Mouse (Mus musculus) right cerebral cortex, postnatal 25 days (tissue): ENCODE measurements around the gene Qprt.

Experiments
- DNase-seq: peaks from one replicate; pipeline ENCODE4 v3.0.0; 2022

Gene Qprt

DNA sequence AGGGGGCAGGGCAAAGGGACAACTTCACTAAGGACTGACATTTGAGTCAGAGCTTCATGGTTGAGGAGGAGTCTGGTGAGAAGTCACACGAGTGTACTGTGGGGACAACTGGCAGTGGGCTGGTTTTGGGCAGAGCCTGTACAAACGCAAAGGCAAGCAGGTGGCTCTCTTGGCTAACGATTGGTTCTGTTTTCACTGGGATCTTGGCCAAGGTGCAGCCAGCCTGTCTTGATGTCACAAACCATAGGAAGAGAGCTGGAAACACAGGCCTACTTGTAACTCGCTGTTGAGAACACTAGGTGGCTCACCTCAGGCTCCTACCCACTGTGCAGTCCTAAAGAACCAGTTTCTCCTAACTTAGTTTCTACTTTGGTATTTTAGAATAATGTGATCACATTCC lies 7.6 kb upstream of the Qprt start:
- peak; percentile 34 for DNase-seq

DNA sequence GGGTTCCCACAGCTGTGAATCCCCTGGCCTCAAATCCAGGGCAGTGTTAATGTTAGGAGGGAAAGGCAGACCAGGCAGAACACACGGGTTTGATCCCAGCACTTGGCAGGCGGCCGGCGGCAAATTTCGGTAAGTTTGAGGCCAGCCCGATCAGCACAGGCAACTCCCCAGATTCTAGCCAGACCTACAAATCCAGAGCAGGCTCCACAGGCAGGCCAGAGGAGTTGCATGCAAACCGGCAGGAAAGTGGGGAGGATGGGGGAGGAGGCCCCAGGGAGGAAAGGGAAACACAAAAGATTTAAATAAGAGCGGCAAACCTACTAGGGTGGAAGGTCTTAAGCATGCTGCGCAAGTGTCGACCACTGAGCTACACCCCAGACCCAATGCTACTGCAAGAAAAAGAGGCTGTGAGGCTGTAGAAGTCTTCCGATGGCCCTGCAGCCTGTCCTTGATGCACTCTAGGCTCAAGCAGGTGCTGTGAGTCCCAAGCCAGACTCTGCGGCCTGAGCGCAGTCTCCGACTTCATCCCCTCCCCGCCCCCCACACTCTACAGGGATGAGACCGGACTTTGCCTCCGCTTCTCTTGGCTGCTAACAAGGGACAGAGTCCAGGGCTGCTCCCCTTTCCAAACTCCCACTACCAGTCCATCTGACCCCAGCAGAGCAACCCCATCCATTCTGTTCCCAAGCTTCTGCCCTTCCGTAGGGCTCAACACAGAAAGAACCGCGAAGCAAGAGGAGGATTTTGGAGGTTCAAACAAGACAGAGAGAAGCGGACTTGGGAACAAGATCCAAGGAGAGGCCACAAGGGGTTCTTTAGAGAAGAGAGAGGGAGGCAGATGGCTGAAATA lies 740 bp downstream of the Qprt start:
- no peak for DNase-seq

DNA sequence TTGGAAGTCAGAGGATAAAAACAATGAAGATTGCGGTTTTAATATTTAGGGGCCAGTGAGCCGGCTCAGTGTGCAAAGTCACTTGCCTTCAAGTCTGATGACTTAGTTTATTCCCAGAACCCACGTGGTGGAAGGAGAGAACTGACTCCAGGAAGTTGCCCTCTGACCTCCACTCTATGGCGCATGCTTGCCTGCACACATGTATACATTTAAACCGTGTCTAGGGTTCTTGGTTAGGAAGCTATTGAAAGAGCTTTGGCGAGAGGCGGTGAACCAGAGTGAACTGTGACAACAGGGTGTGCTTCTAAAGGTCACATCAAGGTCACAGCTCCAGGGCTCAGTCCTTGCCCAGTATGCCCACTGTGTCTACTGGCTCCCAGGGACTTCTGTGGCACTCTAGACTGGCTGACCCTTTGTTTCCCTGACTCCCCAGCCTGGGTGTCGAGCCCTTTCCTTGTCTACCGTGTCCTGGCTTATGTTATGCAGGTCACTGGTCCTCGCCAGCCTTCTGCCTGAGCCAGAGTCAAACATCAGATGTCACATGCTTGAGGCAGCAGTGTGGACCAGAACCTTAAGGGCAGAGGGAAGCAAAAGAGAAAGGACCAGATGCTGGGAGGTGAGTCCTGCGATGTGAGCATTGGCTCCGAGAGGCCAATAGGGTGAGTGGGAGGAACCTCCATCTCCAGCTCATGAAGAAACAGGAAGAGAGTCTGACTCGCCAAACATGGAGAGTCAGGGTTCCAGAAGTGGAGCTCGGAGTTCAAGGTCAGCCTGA lies 3.2 kb downstream of the Qprt start:
- DNase-seq: no peak

DNA sequence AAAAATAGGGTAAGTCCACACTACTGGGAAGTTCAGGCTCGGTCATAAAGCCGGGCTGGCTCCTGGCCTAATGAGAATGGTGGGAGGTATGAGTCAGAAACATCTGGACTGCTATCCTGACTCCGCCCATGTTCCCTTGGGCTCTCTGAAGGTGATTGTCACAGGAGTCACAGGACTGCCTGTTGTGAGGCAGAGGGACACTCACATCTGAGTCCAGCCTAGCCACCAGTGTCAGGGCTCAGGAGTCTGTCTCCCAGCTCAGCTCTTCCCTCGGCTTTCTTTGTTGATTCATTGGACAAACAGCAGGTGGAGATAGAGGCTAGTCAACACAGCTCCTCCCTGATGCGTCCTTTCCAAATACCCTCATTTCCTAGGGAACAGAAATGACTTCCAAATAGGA lies 4.1 kb downstream of the Qprt start:
- DNase-seq: no peak

DNA sequence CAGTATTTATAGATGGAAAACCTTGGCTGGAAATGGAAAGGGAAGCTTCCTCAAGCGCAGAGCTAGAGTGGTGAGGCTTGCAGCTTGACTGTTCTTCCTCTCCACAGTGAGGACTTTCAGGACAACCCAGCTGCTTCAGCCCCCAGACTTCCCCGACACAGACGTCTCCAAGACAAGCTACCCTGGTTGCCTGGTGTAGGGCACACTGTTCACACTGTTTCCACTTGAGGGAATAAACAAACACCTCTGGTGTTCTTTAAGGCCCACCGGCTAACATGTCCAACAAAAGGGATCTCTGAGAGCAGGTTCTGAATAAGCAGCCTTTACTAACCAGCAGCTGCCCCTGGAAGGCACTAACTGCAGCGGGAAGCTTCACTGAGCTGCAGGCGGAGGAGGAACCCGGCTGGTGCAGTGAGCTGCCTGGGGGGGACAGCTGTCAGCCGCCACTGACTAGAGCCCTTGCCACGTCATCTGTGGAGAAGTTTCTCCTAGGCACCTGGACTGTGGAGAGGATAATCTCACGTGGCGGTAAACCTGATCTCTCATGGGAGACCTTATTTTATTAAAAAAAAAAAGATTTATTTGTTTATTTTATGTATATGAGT lies 5.6 kb downstream of the Qprt start:
- DNase-seq: peak; percentile 38

DNA sequence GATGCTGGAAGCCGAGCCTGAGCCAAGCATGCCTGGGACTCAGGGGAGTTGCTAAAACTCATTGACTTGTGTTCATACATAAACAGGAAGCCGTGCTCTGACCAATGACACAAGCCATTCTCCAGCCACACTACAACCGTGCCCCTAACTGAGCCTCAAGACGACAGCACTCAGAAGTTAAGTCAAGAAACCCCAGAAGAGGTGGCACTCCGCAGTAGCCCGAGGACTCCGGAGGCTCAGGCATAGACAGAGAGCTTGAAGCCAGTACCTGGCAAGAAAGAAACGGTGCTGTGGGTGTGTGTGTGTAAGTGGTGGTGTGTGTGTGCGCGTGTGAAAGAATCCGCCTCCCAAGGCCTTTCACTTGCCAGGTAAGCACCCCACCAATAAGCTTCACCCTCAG lies 7.1 kb downstream of the Qprt start:
- no peak for DNase-seq

DNA sequence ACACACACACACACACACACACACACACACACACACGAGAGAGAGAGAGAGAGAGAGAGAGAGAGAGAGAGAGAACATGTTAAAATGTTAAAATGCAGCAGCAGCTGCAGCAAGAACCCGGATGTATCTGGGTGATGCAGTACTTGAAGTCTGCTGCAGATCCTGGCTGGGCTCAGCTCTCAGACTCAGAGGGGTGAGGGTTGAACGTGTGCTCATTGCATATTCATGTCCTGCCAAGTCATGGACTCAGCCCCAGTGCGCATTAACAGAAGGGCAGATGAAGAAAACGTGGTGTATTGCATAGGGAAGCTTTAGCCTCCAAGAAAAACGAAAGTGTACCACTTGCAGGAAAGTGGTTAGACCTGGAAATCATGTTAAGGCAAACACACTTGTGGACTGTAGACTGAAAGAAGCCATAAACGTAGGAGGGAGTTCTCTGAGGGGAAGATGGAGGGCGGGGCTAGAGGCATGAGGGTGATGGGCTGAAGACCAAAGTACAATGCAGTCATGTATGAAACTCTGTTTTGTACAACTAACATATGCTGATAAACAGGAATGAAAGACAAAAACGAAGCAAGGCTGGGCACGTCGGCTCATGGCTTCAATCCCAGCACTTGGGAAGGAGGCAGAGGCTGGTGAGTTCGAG lies 8.3 kb downstream of the Qprt start:
- DNase-seq: no peak

DNA sequence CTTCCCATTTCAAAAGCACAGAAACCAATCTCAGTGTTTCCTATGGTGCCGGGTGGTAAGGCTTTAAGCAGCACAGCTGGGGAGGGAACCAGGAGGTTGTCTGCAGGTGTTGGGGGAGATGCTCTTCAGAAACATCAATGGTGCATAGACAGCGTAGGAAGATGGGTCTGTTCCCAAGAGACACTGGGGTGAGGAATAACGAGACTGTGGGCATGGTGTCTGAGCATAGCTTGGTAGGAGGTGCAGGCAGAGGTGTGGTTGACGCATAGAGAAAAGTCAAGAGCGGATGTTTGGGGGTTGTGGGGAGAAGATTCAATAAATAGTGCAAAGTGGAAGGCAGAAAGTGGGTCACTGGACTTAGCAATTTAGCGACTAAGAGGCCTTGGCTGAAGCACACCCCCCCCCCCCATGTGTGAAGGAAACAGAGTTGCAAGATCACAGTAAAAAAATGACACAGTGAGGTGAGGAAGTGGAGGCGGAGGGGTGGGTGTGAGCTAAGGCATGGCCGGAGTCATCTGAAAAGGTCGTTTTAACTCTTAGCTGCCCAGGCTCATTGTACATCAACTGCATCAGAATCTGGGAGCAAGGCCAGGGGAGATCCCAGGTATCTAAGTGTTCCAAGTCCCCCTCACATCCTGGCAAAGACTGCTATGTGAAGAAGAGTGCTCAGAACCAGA lies 9.0 kb downstream of the Qprt start:
- no peak for DNase-seq

DNA sequence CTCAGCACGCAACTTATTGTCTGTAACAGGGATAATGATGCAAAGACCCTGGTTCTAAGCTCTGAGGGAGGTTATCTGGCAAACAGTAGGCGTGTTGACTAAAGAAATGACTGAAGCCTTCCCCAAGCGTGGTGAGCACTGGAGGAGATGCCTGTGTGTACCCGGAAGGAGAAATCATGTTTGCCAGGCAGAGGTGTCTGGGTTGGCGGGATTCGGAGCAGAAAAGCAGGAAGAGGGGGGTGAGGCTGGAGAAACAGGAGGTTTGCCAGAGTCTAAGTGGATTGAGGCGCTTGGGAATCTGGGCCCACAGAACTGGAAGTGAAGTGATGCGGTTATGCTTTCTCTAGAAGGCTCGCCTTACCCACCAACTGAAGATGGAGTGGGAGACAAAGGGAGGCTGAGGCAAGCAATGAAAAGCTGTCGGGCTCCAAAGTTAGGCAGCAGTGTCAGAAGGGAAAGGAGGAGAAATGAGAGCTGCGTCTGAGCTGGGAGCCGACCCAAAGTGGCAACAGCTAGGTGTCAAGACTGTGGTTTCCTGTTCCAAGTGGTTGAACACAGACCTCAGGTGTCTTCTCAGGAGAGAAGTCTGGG lies 9.7 kb downstream of the Qprt start:
- peak; percentile 36 for DNase-seq

DNA sequence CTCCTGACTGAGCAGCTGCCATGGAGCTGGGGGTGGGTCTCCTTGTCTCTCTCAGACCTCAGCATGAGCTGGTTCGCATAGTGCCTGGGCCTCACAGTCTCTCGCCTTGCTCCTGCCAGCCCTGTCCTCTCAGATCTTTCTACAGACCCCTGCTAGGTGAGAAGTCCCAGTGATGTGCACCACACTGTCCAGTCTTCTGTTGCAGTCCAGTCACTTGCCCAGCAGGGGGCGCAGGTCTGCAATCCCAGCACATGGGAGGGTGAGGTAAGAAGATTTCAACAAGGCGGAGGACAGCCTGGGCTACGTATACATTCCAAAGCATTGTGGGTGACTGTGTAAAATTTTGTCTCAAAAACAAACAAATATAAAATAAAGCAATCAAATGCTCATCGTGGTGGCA lies 10.6 kb downstream of the Qprt start:
- no peak for DNase-seq

DNA sequence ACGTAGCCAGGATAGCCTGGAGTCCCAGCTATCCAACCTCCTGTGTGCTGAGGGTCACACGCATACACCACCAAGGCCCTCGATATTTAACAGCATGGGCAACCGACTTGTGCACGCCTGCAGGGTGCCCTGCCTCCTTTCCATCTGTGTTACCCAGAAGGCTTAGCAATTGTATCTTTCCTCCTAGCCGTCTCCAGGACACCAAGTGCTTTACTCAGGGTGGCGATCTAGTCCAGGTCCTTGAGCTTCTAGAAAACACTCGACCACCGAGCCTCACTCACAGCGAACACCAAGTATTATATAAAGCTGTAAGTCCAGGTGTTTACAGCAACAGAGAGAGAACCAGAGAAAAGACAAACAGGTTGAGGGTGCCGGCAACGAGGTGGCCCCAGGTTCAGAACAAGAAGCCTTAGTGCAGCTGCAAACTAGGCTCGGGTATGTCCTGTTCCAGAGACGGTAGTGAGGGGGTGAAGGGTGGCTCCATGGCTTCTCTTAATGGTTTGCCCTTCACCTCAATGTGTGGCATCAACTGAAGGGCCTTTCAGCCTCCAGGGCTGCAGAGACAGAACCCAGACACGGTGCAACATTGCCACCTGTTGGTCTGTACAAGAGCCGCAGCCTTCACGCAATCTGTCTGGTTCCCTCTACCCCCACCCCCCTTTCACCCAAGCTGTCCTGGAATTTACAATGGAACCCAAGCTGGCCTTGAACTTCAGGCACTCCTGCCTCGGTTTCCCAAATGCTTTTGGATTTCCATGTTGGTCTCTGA lies 11.6 kb downstream of the Qprt start:
- DNase-seq: peak; percentile 75

DNA sequence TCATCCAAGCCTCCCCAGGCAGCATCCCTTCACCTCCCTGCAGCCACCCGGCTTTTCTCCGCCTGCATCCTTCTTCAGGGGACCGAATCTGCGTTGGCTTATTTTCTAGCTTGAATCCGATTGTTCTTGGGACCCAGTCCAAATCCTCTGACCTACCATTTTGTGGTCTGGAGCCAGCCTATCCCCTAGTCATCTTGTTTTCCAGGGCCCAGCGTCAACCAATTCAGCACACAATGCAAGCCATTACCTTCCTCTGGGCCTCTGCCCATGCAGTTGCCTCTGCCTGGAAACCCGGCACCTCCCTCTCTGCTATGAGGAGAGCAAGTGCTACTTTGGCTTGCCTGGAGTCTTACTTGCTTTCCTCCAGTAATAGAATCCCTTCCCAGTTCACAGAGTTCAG lies 16.5 kb downstream of the Qprt start:
- no peak for DNase-seq

DNA sequence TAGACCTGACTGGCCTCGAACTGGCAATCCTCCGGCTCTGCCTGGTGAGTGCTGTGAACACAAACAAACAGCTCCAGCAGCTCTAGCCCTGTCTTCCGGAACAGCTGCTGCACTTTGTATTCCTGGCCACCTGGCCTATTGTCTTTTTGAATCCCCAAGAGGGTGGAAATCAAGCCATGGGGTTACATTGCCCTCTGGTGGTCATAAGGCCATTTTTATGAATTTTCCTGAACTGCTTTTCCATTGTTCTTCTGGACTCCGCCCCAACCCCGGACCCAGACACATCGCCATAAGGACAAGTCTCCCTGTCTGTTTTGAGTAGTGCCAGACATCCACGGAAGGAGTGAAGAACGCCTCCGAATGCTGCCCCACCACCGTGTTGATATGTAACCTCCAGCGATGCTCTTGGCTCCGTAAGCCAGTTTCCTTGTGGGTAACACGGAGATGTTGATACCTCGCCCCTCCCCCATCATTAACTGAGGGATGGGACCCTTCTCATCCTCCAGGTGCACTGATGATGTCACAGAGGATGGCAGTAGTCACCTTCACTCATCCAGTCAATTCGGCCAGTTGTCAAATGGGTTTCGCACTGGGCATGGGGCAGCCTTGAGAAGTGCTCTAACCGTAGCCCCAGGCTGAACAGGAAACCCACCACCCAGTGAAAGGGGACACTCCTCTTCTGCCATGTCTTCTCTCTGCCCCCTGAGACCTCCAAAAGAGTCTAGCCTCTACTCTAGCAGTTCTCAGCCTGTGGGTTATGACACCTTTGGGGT lies 17.3 kb downstream of the Qprt start:
- peak; percentile 64 for DNase-seq

DNA sequence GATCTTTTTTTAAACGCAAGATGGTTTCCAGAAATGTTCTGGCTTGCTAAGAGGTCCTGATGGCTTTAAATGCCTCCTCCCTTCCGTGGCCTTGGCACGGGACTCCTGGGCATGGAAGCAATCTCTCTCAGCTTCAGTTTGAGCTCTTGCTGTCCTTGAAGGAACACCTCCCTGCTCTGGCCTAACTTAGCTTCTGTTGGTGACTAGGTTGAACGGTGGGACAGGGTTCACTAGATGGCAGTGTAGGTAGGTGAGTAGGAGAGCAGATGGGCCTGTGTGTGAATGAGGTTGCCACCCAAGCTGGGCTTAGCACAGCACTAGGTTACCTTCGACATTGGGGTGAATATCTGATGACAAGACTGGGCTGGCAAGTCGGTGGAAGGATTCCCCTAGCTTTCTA lies 18.1 kb downstream of the Qprt start:
- no peak for DNase-seq

DNA sequence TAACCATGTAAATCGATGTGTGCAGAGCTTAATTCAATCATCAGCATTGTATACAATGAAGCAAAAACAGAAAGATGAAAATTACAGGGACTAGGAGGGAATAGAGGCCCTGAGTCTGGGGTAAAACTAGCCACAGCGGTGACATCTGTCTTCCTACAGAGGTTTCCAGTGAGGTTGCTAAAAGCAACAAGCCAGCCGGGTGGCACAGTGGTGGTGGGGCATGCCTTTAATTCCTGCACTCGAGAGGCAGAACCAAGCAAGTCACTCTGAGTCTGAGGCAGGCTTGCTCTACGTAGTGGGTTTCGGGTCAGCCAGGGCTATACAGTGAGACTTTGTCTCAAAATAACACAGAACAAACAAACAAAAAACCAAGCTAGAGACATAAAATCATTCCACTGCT lies 19.9 kb downstream of the Qprt start:
- no peak for DNase-seq

DNA sequence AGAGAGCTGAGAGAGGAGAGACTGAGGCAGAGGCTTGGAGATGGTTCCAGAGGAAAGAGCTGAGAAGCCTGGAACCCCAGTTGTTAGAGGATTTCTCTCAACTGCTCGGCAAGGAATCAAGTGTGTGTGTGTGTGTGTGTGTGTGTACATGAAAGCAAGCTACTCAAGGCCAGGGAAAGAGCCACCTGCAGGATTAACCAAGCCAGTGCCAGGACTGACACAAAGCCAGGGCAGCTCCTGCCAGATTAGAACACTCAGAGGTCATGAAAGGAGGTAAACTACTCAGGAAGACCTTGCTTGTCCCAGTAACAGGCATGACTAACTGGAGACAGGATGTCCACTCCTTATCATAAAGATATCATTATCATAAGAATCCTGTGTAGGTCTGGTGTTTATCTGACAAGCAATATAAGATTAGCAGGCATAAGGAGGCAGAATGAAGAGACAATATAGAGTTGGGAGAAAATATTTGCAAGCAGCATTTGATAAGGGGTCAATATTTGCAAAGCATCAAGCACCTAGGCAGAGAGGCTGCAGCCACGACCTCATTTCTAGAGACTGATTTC lies 20.5 kb downstream of the Qprt start:
- DNase-seq: no peak

DNA sequence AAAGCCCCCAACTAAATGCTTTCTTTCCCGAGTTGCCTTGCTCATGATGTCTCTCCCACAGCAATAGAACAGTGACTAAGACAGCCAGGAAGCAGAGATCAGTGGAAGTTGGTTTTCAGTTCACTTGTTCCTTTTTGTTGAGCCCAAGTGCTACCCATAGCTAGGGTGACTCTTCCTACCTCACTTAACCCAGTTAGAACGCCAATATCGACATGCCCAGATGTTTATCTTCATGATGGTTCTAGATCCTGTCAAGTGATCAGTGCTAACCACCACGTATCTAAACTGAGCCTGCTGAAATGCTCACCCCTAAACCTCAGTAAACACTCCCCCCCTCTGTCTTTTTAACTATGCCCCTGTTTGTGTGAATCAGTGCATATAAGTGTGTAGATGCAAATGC lies 22.5 kb downstream of the Qprt start:
- no peak for DNase-seq

DNA sequence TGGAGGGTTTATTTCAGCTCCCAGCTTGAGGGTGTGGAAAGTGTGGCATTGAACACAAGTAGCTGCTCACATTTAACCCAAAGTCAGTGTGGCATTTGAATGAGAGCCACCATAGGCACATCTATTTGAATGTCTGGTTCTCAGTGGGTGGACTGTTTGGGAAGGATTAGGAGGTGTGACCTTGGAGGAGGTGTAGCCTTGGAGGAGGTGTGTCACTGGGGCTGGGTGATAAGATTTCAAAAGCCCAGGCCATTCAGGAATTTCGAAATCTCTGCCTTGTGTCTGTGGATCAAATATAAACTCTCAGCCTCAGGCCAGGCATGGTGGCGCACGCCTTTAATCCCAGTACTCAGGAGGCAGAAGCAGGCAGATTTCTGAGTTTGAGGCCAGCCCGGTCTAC lies 23.1 kb downstream of the Qprt start:
- DNase-seq: no peak

DNA sequence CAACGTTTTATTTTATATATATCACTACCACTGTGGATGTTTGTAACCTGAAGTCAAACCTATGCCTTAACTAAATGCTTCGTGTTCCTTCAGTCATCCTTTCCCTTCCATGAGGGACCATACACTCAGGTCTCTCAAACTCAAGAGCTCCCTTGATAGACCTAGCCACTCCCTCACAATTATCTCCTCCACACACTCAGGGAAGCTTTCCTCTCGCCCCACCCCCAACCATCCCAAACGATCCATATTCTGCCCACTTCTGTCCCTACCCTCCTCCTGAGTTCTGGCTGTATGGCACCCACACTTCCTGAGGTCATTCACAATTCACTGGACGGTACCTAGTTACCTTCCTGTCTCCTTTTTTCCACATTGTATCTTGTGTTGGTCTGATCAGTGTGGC lies 23.5 kb downstream of the Qprt start:
- no peak for DNase-seq

DNA sequence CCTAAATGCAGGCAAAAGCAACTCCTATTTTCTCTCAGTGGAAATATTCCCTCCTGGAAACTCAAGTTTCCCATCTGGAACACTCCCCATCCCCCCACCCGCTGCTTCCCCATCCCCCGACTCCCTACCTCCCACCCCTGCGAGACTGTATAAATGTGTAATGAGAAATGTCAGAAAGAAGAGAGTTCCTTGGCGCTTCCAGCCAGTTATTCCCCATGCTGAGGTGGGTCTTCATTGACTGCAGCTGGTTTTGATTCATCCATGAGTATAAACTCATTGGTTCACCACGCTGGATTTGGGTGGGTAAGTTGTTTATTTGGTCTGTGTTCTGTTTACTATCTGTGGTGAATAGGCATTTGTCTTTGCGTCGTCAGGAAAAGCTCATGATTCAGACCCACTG lies 25.6 kb downstream of the Qprt start:
- DNase-seq: no peak

DNA sequence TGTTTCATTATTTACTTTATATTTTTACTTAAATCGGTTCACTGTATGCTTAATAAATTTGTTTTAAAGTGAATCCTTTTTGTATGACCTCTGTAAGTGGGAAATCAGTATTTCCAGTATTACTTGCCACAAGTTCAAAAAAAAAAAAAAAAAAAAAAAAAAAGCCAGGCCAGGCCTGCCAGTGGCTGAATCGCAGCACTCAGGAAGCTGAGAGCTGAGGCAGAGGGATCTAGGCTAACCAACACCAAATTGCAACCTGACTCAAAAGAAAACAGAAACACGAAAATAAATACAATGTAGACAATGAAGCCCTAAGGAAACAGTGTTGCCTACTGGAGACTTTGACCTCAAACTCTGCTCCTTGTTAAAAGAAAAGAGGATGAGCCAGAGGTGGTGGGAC lies 28.1 kb downstream of the Qprt start:
- no peak for DNase-seq
